Mouse (Mus musculus): ENCODE measurements around the gene Polr2a.
"Not testable (repeated sequence)": the region's sequence is repeated elsewhere in the genome, so short reads cannot be mapped to it uniquely, and the experiment has no call there.

The Polr2a gene

GRCm38 (mm10) chr11:69704613-69705010 lies 53.8 kb downstream of the Polr2a start:
- DNase-seq (ENCODE audit: low spot score), result no peak

GRCm38 (mm10) chr11:69703814-69704612 lies 54.4 kb downstream of the Polr2a start:
- DNase-seq (ENCODE audit: low spot score), result no peak

DNA sequence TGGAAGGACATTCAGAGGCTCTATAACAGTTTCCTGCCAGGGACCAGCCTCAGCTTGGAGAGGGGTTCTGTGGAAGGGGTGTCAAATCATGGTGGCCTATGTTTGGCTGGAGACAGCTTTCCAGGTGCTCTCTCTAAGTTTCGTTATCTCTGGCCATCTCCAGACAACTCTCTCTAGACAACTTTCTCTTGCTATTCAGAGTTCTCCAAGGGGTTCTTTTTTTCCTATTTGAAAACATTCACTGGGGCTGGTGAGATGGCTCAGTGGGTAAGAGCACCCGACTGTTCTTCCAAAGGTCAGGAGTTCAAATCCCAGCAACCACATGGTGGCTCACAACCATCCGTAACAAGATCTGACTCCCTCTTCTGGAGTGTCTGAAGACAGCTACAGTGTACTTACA lies 55.1 kb downstream of the Polr2a start:
- not testable (repeated sequence) for DNase-seq (ENCODE audit: low spot score)

DNA sequence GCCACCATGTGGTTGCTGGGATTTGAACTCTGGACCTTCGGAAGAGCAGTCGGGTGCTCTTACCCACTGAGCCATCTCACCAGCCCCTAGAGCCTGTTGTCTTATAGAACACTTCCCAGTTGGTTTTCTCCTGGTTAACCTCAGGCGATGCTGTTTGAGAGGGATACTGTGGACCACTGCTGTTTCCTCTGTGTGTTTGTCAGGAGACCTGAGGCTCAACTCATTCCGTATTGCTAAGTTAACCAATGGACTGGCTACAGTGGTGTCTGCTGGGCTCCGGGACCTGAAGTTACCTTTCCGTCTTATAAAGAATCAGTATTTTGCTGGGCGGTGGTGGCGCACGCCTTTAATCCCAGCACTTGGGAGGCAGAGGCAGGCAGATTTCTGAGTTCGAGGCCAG lies 55.6 kb downstream of the Polr2a start:
- not testable (repeated sequence) for DNase-seq (ENCODE audit: low spot score)

GRCm38 (mm10) chr11:69699595-69699994 lies 58.8 kb downstream of the Polr2a start:
- DNase-seq (ENCODE audit: low spot score), result no peak

DNA sequence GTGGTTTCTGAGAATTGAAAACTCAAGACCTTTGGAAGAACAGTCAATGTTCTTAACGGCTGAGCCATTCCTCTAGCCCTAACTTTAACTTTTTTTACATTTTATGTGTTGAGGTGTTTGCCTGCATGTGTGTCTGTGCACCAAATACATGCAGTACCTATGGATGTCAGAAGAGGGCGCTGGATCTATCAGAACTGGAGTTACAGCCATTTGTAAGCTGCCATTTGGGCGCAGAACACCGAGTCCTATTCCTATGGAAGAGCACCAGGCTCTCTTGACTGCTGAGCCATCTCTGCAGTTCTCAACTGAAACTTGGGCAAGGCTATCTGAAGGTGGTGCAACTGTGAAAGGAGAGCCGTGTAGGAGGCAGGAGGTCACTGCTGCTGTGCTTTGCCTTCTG lies 59.9 kb downstream of the Polr2a start:
- DNase-seq (ENCODE audit: low spot score), result no peak

DNA sequence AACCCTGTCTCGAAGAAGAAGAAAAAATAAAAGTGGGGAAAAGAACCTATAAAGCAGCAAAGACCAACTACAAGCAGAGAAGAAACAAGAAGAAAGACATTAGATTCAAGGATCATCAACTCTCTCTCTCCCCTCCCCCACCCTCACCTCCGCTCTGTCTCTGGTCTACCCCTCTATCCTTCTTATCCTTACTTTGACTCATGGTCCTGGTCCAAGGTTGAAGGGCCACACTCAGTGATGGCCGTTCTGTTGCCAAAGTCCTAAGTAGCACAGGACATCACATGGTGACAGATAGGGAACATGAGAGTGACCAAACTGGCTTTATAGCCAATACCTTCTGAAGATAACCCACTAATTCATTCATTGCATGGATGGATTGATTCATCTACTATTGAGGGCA lies 61.0 kb downstream of the Polr2a start:
- no peak for DNase-seq (ENCODE audit: low spot score)

DNA sequence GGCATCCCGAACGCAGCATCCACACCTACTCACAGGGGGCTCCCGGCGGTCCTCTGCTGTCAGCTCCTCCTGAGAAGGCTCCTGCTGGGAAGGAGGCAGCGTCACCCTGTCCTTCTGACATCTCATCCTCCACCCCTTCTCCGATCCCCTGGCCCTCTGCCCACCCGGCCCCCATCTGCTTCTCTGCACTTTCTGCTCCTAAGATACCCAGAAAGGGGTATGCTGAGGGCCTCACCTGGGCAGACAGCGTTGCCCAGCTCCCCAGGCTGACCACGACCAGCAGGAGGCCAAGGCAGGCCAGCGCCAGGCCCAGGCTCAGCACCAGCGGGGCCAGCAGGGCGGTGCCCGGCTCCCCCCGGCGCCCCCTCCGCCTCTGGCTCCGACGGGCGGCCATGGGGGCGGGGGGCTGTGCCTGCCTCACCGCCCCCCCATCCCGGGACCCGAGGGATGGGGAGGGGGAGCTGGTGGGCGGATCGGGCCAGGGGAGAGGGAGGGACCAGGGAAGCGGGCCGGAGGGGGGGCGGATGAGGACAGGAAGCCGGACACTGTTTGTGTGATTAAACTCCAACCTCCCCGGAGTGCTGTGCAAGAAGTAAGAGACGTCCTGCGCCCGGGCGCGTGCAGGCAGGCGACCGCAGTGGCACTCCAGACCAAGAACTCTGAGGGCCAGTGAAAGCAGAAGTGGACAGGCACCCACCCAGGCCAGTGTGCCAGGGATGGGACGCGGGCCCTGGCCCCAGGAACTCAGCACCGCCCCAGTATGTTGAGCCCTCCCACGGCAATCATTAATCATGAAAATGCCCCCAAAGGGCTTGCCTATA lies 62.9 kb downstream of the Polr2a start, which contains the start of the genes Tnfsf12 and Tnfsfm13:
TSS of gene Tnfsf12 (minus strand) at position 489 of the 821 bp plus-strand sequence.
TSS of gene Tnfsfm13 (minus strand) at position 738 of the 821 bp plus-strand sequence.
- peak; percentile 67 for DNase-seq (ENCODE audit: low spot score)

DNA sequence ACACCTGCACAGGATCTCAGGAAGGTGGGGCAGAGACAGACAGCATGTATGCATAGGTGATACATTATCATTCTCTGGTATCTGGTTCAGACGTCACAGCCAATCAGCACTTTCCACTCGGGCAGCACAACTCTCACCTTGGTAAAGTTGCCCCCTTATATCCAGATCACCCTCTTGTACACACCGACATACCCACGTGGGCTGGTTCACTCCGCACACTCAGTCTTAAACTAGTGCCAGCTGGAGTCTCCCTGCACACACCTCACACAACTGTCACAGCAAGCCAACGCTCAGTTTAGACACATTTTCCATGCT lies 63.4 kb downstream of the Polr2a start:
- no peak for DNase-seq (ENCODE audit: low spot score)

DNA sequence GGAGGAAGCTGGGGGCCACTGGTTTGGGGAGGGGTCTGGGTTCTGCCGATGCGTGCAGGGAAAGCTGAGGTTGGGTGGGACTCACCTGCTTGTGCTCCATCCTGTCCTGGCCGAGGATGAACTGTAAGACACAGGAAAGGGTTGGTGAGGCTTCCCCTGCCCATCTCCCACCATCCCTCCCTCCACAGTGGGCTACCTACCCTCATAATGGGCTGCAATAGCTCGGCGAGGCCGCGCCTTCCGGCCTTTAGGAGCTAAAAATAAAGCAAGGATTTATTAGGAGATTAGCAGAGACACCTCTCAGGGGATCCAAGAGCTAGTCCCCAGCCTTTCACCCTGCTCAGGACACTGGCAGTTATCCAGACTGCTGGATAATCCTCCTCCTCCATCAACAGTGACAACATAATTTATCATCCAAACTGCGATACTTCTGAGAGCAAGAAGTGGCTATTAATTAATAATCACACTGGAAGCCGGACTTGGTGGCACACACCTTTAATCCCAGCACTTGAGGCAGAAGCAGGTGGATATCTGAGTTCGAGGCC lies 64.9 kb downstream of the Polr2a start:
- no peak for DNase-seq (ENCODE audit: low spot score)

GRCm38 (mm10) chr11:69692863-69693262 lies 65.6 kb downstream of the Polr2a start:
- no peak for DNase-seq (ENCODE audit: low spot score)

DNA sequence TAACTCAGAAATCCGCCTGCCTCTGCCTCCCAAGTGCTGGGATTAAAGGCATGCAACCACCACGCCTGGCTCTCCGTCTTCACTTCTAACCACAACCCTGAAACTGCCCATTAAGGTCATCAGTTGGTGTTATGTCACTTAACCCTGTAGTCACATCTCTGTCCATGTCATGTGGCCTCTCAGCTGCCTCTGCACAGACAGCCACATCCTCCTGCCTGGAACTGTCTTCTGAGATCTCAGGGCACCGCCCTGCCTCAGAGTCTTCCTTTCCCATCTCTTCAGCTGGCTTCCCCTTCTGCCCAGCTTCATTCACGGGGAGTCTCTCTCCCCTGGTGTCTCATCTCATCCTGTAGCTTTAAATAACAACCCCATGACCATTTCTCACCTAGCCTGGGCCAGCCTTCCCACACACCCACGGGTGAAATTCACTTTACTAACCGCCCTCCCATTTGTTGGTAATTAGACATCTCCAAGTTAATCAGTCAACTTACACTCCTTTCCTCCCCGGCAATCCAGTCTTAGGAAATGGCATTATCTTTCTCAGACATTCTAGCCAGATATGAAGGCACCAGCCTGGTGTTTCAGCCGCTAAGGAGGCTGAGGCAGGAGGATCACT lies 66.1 kb downstream of the Polr2a start:
- DNase-seq (ENCODE audit: low spot score), result no peak

GRCm38 (mm10) chr11:69689891-69690290 lies 68.5 kb downstream of the Polr2a start:
- no peak for DNase-seq (ENCODE audit: low spot score)

GRCm38 (mm10) chr11:69687061-69687460 lies 71.4 kb downstream of the Polr2a start:
- no peak for DNase-seq (ENCODE audit: low spot score)

DNA sequence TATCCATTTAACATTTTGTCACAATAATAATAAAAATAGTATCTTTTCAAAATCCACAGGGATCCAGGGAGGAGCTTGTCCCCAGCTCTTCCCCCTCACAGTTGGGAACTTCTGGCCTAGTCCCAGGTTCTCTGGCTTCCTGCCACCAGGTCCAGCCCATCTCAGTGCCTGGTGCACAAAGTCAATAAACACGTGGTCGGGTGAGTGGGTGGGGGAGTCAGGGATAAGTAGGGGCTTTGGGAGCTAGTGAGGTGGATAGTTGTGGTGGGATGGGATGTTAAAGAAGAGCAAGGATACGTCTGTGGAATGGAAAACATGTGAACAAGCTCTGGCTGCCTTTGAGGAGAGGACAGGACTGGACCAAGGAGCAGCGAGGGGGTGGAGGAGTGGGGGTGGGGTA lies 72.1 kb downstream of the Polr2a start:
- DNase-seq (ENCODE audit: low spot score), result peak; percentile 76

- DNase-seq (ENCODE audit: low spot score), result peak; percentile 78
Measured at GRCm38 (mm10) chr11:69685526-69686148, 72.8 kb downstream of the Polr2a start, which contains the start of gene Tnfsf13. TSS of gene Tnfsf13 (minus strand) at chr11:69685784.

- no peak for DNase-seq (ENCODE audit: low spot score)
Measured at GRCm38 (mm10) chr11:69684936-69685335, 73.5 kb downstream of the Polr2a start.

- no peak for DNase-seq (ENCODE audit: low spot score)
Measured at GRCm38 (mm10) chr11:69684128-69684745, 74.2 kb downstream of the Polr2a start.
